Mouse (Mus musculus) heart, adult 9 months (tissue): ENCODE data around the gene Tsc2.
"Not testable (repeated sequence)": the region's sequence is repeated elsewhere in the genome, so short reads cannot be mapped to it uniquely, and the experiment has no call there.

Experiments used
- DNase-seq, 2 experiments: peaks; one replicate each; pipeline ENCODE4 v3.0.0; 2022; ENCODE audit warnings: low spot score in 2 of 2

Gene Tsc2

DNA sequence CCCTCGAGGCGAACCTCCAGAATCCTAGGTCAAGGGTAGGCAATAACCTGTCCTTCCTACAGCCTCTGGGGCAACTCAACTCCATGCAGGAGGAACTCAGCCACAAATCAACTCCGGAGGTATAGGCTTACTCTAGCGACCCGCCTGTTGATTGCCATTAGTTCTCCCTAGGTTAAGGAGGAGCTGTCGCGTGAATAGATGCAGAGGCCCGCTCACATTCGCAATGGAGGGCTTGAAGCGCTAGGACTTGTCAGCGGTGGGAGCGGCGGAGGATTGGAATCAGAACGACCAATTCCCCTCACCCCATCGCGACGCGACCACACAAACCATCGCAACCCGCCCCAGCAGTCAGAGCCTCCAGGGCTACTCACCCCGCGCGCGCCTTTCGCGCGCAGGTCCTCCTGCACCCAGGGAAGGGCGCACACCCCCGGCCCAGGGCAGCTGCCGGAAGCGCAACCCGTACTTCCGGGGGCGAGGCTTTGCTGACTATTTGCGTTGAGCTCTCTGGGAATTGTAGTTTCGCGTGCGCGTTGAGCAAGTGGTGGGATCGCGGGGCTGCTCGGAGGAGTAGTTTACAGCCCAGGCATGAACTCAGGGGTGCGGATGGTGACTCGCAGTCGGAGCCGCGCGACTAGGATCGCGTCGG is at the start of gene Tsc2, which contains the start of gene Nthl1:
Gene Tsc2 (minus strand): TSS at position 464 of the 646 bp plus-strand sequence.
Gene Nthl1 (plus strand): TSS at position 514 of the 646 bp plus-strand sequence.
- peak; percentile 83 for DNase-seq

DNA sequence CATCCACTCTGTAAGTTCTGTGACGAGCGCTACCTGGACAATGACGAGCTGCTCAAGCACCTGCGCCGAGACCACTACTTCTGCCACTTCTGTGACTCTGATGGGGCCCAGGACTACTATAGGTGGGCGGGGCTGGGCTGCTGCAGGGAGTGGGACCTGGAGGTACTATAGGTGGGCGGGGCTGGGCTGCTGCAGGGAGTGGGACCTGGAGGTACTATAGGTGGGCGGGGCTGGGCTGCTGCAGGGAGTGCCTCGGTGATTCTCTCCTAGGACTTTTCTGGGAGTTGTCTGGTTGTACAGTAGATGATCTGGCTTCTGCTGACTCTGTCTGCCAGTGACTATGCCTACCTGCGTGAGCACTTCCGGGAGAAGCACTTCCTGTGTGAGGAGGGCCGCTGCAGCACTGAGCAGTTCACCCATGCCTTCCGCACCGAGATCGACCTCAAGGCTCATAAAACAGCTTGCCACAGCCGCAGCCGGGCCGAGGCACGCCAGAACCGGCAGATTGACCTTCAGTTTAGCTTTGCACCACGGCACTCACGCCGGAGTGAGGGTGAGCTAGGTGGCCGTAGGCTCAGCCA is 45.2 kb upstream of the Tsc2 start:
- no peak for DNase-seq

DNA sequence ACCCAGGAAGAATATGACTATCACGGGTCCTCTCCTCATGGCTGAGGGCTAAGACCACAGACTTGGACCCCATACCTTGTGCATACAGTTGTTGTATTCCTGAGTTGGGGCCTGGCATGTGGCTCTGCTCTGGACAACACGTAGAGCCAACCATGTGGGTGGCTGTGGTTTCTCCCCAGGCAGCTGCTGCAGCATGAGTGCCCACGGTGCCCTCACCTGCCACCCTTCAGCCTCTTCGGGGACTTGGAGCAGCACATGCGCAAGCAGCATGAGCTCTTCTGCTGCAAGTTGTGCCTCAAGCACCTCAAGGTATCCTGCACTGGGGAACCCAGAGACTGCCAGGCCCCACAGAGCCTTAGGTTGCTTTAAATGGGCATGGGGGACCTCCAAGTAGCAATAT is 44.4 kb upstream of the Tsc2 start:
- DNase-seq, result no peak

DNA sequence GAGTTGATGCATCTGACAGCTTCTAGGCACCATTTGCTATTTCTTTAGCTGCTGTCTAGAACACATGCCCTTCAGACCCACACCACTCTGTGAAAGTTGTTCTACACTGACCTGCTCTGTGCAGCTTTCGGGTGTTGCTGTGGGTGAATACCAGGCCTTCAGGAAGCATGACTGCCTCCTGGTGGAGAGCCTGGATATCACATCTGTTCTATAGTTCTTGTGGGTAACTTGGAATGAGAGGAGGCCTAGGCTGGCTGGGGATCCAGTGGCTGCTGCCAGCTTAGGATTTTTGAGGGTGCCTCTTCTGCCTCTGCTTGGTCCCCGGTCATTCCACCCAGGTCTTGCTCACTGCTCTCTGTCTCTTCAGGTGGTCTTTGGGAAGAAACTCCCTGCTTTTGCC is 43.8 kb upstream of the Tsc2 start:
- DNase-seq, result peak in 1 of 2 experiments; percentile 56

DNA sequence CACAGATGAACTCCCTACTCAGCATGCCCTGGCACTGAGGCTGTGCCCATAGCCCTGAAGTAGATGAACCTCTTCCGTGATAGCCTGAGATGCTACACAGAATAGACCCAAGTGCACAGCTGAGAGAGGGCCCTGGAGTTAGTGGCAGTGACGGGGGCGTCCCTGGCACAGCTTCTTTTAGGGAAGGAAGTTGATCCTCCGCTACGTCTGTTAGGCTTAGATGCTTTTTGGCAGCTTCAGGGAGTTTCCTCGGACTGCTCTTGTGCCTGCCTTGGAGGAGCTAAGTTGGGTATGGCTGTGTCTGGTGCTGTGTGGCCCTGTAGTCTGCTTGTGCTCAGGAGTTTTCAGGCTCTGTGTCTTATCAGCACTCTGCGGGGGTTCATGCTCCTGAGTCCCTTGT is 41.8 kb upstream of the Tsc2 start:
- no peak for DNase-seq

DNA sequence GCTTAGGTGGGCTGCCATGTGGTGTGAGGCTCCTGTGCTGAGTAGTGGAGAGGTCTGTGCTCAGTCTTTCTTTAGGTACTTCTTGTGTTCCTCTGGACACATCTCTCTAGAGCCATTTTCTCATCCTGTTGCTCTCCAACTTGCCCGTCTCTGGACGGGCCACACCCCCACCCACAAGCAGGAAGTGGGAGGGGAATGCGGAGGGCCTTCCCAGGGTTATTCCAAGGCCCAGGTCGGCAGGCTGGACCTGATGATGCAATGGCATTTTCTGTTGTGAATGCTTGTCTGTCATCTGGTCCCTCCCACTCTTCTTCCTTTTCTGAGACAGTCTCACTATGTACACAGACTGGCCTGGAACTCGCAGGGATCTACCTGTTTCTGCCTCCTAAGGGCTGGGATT is 39.7 kb upstream of the Tsc2 start:
- DNase-seq, result peak; percentile 64 to 74

DNA sequence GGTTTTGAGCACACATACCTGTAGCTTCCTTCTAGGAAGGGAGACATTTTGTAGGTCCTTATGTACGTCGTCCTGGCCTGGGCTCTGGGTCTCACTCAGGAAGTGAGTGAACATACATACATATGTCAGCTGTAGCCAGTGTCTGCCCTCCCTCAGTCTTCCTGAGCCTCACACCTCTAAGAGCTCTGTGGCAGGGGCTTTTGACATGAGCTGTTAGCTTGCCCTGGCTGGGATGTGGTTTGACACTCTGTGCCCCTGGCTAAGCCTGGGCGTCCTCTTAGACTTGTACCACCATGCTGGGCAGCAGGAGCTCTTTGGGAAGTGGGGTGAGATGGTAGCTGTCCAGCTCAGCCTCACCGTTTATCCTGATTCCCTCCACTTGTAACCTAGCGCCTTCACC is 38.9 kb upstream of the Tsc2 start:
- no peak for DNase-seq

DNA sequence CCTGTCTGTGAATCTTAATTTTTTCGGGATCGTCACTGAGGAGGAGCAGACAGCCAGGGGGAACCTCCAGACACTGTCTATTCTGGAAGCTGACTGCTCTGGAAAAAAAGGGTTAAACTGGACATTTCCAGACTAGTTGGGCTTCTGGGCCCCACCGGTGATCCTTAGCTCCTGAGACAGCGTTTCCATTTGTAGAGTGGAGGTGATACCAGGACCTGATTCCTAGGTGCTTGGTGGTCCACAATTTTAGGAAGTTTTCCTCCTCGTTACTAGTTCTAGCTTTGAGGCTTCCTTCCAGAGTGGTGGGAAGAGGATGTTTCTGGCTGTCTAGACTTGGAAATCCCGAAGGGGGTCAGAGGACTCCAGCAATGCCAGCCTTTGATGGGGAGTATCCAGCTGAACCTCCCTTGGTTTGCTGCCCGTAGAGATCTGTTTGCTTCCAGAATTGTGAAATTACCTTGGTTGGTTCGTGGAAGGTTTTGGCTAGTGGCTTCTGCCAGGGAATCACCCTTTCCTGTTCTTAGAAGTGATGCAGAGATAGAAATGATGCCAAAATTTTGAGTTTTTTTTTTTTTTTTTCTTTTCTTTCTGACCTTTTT is 37.9 kb upstream of the Tsc2 start:
- no peak for DNase-seq

DNA sequence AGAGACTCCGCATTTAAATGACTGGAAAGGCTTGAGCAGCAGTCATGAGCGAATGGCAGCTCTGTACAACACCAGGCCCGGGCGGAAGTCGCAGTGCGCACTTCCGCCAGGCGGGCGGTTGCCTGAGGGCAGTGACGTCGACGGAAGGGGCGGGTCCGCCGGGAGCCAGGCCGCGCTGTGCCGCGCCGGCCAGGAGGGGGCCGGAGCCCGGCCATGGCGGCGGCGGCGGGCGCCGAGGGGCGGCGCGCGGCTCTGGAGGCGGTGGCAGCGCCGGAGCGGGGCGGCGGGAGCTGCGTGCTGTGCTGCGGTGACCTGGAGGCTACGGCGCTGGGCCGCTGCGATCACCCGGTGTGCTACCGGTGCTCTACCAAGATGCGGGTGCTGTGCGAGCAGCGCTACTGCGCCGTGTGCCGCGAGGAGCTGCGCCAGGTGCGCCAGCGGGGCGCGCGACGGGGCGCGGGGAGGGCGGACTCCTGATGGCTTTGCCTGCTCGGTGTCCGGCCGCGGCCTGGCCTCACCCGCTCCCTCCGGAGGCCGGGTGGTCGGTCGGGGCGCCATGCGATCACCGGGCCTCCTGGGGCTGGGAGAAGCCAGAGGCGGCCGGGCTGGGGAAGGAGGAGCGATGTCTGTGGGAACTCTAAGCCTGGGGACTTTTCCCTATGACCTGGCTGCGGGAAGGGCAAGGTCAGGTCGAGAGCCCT is 37.3 kb upstream of the Tsc2 start, which contains the start of gene Zfp598:
Gene Zfp598 (plus strand): TSS at position 143 of the 701 bp plus-strand sequence.
- DNase-seq, result peak; percentile 93

DNA sequence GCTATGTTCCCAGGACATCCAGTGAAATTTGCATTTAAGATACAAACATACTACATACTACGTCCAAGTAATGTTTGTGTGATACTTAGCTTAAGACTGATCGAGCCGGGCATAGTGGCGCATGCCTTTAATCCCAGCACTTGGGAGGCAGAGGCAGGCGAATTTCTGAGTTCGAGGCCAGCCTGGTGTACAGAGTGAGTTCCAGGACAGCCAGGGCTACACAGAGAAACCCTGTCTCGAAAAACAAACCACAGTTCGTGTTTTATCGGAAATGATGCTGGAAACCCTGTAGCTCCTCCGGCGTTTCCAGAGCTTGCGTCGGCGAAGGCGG is 36.7 kb upstream of the Tsc2 start:
- DNase-seq, result not testable (repeated sequence)

DNA sequence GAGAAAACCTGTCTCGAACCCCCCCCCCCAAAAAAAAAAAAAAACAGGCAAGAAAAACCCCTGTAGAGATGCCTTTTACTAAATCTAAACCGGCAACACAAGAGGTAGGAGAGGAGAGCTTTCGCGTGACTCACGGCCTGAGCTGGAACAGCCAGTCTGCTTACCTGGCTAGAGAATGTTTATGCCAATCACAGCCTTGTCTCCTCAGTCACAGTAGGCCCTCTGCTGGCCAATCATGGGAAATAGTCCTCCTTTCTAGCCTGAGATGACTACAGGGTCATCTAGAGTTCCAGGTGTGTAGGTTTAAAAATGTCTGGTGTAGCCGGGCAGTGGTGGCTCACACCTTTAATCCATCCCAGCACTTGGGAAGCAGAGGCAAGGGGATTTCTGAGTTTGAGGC is 35.0 kb upstream of the Tsc2 start:
- peak in 1 of 2 experiments; percentile 55 for DNase-seq

DNA sequence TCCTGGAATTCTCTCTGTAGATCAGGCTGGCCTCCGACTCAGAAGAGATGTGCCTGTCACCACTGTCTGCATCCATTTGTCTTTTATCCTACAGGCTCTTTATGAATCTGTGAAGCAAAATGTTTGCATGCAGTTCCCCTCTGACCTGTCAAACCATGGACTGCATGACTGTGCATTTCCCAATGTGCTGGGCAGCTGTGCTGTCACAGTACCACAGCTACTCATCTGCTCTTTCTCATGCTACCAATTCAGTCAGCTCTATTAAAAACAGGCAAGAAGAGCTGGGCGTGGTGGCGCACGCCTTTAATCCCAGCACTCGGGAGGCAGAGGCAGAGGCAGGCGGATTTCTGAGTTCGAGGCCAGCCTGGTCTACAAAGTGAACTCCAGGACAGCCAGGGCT is 34.6 kb upstream of the Tsc2 start:
- not testable (repeated sequence) for DNase-seq

DNA sequence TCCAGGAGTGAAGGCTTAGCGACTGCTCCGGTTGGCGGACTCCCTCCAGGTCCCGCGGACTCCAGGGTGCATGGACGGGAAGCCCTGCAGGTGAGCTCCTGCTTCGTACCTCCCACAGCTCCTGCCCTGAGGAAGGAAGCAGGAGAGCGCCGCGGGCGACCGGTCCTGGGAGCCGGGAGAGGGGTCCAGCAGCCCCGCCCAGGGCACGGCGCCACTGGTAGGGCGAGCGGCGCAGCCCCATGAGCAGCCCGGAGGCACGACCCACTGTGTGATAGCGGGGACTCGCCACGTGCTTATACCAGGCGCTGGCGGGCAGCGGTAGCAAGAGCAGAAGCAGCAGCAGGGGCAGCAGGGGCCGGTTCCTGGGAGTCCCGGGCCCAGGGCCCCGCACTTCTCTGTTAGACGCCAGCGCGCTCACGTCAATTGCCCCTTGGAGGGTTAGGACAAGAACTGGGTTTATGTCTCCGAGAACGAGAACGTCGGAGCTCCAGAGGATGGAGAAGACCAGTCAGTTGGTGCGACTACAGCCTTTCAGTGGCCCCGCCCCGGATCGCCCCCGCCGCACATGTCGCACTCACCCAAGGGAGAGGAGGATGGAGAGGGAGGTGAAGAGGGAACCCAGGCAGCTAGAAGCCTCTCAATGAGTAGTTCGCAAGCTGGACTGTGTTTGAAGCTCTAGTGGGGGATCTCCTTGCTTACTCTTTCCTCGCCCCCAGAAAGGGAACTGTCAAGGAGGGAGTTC is 25.8 kb upstream of the Tsc2 start, which contains the start of gene Npw:
Gene Npw (minus strand): TSS at position 441 of the 742 bp plus-strand sequence.
- no peak for DNase-seq

DNA sequence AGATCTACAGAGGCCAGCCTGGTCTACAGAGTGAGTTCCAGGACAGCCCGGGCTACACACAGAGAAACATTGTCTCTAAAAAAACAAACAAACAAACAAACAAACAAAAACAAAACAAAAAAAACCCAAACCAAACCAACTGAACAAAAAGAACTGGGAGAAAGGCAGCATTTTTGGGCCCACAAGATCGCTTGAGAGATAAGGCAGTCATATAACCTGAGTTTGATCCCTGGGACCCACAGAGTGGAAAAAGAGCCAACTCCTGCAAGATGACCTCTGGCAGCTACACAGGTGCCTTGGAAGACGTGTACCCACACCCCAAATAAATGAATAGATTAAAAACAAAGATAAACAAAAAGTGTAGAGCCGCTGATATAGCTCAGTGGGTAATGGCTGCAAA is 22.5 kb upstream of the Tsc2 start:
- DNase-seq, result no peak

DNA sequence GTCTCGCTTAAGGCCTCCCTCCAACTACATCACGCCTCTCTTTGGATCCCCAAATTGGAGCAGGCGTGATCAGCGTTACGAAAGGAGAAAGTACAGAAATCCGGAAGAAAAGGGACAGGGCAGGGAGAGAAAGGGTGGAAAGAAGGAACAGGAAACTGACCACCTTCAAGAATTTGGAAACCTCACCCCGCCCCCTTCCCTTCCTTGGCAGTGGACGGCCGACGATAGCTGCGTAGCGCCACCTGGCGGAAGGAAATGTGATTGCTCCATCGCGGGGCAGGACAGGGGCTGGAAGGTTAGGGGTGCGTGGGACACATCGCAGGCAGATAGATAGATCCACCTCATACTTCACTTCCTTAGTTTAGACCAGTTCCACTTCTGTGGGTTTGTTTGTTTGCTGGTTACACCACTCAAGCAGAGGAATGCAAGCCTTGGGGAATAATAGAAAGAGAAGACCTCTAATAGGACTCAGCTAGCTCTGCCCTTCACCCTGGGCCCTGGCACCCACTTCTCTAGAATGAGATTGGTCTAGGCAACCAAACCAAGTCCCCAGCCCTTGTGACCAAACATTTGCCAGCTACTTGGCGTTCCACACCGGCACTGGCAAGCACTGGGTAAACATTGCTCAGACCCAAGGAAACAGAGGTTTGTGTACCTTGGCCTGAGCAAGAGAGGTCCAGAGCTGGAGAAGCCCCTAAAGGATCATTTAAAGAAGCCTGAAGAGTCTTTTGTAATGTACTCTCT is 21.7 kb upstream of the Tsc2 start:
- peak; percentile 54 to 75 for DNase-seq

DNA sequence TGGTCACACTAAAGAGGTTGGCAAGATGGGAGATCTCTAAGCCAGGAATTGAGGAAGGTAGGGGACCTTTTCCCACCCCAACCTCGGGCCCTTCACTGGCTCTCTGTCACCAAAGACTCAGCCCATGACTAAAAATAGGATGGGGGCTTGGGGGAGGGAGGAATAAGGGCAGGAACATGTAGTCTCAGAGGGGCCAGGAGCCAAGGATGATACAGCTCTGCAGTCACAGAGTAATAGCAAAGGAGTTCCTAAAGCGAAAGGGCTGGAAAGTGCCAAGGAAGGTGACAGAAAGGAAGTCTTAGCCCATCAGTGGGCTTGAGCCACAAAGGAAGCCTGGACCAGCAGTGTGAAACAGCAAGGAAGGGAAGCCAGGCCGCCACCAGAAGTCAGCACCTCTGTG is 19.4 kb upstream of the Tsc2 start:
- no peak for DNase-seq

DNA sequence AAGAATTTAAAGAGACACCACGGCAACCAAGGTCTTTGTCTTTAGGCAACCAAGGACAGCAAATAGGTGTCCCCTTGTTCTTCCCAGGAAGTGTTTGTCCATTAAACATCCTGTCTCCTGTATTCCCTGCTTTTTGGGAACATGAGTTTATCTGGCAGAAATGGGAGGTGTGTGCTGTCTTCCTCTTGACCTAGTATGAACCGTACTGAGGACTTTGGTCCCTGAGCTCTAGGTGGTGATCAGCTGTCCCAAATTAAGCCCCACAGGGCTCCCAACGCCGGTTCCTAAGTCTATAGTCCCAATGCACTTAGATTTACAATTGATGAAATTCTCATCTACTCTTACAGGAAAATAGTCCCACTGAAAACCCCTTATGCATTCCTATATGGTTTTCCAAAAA is 18.3 kb upstream of the Tsc2 start:
- no peak for DNase-seq

DNA sequence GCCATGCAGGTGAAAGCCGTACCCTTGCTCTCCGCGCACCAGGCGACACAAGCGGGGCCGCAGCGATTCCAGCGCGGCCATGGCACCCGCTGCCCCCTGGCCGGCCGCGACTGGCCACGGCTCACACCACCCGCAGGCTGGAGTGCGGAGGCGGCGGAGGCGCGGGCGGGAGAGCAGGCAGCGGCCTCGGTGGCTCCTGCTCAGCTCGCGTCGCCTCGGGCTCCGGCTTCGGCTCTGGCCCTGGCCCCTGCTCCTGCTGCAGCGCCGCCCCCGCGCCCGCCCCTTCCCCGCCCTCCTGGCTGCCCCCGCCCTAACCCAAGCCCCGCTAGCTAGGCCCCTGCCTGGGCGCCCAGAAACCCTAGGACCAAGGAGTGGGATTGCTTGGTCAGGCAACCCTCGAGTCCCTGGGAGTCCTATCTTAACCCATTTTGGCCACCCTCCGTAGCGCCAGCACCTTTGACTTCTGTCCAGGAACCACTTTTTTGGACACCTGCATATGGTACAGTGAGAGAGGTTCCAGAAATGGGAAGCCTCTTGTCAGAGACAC is 17.7 kb upstream of the Tsc2 start, which contains the start of gene Slc9a3r2:
Gene Slc9a3r2 (minus strand): TSS at position 258 of the 547 bp plus-strand sequence.
- peak; percentile 60 to 67 for DNase-seq

DNA sequence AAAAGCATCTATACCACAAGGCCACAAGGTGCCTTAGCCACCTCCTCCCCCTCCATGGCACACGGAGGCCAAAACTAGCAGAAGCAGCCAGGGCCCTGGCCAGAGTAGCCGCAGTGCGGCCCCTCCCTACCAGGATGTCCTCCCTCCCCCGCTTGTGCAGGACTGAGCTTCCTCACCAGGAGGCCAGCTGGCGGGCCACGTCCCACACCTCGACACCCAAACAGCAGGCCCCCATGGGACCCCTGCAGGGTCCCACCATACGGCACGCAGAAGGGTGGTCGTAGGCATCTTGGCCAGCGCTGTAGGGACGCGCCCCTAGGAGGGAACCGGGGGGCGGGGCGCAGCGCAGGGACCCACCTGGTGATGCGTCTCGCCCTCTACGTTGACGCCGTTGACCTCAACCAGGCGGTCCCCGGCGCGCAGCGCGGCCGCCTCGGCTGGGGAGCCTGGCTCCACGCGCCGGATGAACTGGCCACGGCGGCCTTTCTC is 17.2 kb upstream of the Tsc2 start:
- peak; percentile 76 to 82 for DNase-seq

DNA sequence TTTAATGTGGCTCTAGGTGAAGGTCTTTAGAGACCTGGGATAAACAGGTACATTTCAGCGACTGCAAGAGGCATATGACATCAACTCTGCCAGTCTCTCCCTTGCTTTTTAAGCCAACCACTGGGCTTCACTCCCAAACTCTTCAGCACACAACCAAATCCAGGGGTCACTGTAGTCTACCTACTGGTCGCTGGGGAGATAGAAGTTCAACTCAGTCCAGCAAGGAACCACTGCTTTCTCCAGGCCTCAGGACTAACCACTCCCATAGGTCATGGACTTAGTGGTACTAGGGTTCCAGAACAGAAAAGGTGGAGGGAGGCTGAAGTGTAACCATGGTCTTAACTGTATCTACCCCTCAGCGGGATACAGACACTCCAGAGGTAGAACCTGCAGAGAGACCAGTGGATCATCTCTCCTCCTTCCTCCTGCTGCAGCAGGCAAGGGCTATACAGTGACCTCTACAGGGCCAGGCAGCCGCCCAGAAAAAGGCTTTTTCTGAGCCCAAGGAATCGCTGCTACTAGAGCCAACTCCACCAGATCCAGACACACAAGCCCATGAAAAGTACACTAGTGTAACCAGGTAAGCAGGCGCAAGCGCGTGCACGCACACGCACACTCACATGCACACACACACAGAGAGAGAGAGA is 16.4 kb upstream of the Tsc2 start:
- DNase-seq, result no peak
